Mouse (Mus musculus): ENCODE measurements around the gene Scfd1.

DNA sequence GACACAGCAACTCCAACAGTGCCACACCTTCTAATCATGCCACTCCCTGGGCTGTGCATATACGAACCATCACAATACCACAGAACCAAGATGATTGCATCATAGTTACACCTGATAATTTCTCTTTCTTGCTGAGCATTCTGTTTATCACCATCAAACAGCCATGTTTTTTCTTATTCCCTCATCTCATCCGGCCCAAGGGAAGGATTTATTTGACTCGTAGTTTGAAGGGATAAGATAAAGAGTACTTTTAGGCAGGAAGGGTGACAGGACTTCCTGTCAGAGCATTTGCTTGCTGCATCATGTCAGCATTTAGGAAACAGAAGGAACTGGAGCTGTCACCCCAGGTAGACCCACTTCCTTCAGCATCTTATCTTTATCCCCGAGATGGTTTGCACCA lies 34.1 kb downstream of the Scfd1 start:
- TF ChIP-seq POLR2A (IDR thresholded peaks at IDR 0.05; ENCODE audit: extremely low read depth, insufficient read depth, low read length), result no peak
- TF ChIP-seq CTCF (IDR thresholded peaks at IDR 0.05; ENCODE audit: low read depth, low read length), result no peak
